Mouse (Mus musculus) thymus, postnatal 25 days (tissue): Measurements from ENCODE around the gene Pop5.

Experiments
- DNase-seq: peaks from one replicate; pipeline ENCODE4 v3.0.0; 2022

Pop5 gene

GRCm38 (mm10) chr5:115266787-115267468 lies 31.3 kb downstream of the Pop5 start:
- DNase-seq, result no peak

DNA sequence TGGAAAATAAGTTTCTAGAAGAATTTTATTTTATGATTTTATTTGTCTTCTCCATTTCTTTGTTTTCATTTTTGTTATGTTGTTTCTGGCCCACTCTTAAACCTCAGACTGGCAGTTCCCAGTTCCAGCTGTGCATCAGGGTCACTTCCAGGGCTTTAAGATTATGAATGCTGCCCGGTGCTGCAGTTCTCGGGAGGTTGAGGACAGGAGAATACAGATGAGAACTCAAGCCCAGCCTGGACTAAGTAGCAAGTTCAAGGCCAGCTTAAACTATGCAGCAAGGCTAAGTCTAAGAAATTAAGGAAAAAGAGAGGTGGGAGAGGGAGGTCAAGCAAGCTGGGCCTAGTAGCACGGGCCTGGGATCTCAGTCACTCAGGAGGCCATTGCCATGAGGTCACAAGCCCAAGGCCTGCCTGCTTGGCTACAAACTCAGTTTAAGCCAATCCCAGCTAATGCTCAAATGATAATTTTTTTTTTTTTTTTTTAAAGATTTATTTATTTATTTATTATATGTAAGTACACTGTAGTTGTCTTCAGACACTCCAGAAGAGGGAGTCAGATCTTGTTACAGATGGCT lies 31.9 kb downstream of the Pop5 start:
- no peak for DNase-seq

DNA sequence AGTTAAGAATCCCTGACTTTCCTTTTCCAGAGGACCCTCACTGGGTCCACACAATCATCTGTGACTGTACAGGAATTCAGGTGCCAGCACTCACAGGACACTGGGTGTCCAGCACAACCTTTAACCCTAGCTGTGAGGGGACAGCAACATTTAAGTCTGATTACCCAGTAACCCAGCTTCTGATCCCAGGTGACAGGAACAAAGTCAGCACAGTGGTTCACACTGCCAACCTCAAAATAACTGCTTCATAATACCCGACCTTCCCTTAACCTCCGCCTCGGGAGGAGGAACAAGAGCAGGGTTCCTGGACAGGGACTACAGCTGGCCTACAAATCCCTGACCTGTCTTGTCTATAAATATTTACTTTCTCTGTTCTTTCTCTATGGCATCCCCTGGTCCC lies 32.6 kb downstream of the Pop5 start:
- DNase-seq, result no peak

- DNase-seq, result no peak
Observed at GRCm38 (mm10) chr5:115269969-115270368, 34.3 kb downstream of the Pop5 start.

- DNase-seq, result no peak
Observed at GRCm38 (mm10) chr5:115271931-115272811, 36.5 kb downstream of the Pop5 start.

DNA sequence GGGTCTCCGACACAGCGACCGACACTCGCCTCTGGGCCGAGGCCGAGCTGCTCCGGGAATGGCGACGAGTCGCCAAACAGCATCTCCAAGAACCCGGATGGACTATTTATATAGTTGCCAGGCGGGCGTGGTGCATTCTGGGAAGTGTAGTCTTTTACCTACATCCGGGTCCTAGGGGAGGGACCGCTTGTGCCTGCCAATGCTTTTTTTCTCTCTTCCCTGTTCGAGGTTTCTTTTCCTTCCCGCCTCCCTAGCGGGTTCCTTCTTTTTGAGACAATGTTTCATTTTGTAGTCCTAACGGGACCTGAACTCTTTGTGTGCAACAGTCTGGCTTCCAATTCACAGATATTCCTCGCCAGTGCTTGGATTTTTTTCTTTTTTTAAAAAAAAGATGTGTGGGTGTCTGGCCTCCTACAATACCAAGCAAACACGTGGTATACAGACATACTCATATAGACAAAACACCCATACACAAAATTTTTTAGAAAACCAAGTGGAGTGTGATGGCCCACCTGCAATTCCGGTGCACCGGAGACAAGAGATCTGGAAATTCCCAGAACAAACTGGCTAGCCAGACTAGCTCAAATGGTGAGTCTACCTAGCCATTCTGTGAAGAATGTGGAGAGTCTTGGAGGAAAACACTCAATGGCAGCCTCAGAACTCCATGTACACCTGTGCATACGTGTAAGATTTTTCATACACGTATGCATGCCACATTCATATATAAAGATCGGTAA lies 37.3 kb downstream of the Pop5 start, which contains the start of gene Rnf10:
Gene Rnf10 (minus strand): TSS at position 87 of the 737 bp plus-strand sequence.
- DNase-seq, result peak; percentile 99

- DNase-seq, result no peak
Observed at GRCm38 (mm10) chr5:115273549-115274135, 38.0 kb downstream of the Pop5 start.

GRCm38 (mm10) chr5:115274353-115274752 lies 38.7 kb downstream of the Pop5 start:
- DNase-seq, result no peak

GRCm38 (mm10) chr5:115274771-115275170 lies 39.1 kb downstream of the Pop5 start:
- no peak for DNase-seq

DNA sequence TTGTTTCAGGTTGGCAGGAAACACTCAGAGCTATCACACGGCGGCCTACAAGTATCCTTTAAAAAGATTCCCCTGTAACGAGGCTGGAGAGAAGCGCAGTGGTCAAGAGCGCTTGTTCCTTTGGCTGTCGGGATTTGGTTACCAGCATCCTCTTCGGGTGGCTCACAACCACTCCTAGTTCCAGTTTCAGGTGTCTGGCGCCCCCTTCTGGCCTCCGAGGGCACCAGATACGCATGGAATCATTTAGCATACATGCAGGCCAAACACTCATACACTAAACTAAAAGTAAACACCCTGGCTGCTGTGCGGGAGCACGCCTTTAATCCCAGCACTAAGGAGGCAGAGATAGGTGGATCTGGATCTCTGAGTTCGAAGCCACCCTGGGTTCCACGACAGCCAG lies 40.4 kb downstream of the Pop5 start:
- DNase-seq, result peak; percentile 44

DNA sequence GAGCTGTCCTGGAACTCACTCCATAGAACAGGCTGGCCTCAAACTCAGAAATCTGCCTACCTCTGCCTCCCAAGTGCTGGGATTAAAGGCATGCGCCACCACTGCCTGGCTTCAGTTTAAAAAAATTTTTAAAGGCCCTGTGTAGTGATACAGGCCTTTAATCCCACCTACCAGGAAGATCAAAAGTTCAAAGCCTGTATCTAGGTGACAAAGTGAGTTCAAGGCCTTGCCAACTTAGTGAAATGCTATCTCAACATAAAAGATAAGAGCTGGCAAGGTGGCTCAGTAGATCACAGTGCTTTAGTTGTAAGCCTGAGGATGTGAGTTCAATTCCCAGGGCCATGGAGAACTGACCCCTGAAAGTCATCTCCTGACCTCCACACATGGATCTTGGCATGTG lies 42.4 kb downstream of the Pop5 start:
- no peak for DNase-seq

DNA sequence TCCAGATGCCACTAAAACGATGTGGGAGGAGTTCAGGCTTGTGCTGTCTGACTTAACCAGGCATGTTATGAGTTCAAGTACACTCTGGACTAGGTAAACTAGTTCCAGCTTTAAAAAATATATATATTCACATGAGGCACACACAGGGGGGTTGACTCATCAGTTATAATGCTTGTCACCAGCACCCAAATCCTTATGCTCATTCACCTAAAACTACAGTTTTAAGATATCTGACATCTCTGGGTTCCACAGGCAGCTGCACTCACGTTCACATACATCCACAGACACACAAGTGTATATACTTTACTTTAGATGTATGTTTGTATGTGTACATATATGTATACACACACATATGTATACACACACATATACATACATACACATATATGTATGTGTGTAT lies 43.1 kb downstream of the Pop5 start:
- no peak for DNase-seq

DNA sequence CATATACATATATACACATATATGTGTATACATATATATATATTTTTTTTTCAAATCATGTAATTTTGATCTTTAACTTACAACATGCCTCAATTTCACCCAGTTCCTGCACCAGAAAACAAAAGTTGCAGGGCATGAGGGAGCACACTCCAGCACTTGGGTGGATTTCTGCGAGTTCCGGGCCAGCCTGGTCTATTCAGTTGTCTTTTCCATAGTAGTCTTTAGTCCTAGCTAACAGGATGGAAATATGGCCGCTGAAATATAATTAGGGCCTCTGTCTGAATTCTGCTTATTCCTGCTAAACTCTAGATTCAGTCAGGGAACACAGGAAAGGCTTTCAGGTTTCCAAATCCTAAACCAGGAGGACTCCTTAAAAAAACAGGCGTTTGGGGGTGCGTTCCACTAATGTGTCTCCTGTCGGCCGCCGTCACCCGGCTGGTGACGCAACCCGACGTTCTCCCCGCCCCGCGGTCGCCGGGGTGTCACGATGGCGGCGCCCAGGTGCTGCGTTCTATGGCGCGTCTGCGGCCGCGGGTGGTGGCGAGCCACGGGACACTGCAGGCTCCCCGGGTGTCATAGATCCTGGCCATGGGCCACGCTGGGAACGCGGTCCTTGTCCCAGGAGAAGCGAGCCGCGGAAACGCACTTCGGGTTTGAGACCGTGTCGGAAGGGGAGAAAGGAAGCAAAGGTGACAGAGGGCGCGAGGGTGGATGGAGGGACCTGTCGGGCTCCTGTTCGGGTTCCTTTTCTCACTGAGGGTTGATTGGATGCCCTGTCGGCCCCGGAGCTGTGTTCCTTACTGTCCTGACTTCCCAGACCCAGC lies 43.8 kb downstream of the Pop5 start, which contains the start of gene Coq5:
Gene Coq5 (plus strand): TSS at position 441 of the 824 bp plus-strand sequence.
- peak; percentile 88 for DNase-seq

DNA sequence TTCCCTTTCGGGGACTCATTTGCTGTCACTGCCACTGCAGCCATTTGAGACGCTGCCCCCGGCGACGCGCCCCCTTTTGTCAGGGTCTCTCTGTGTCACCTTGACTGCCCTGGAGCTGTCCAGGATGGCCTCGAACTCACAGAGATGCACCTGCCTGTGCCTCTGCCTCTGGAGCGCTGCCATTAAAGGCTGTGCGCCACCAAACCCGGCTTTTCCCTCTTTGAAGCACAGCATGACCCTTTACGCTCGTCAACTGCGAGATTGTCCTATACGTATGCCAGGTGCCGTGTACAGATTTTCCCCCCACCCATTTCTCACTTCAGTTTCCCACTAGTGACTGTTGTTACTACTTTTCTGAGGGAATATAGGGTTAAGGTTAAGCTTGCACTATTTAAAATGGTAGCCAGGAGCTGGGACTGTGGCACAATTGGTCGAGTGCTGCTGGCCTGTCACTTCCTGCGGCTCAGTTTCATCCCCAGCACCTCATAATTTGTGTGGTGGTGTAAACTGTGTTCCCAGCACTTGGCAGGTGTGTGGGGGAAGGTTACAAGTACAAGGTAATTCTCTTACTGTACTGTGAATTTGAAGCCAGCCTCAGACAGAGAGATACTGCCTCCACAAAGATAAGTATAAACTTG lies 44.5 kb downstream of the Pop5 start:
- DNase-seq, result peak; percentile 47

GRCm38 (mm10) chr5:115284735-115285134 lies 49.1 kb downstream of the Pop5 start:
- DNase-seq, result peak; percentile 38

DNA sequence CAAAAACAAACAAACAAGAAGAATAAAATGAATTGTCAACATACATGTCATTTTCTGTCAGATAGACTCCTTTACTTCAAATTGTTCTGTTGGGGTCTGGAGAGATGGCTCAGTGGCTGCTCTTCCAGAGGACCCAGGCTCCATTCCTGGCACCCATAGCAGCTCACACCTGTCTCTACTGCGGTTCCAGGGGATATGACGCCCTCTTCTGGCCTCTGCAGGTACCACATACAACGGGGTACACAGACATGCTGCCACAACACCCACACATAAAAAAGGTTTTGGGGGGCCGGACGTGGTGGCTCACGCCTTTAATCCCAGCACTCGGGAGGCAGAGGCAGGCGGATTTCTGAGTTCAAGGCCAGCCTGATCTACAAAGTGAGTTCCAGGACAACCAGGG lies 58.5 kb downstream of the Pop5 start:
- no peak for DNase-seq
